Mouse (Mus musculus) olfactory bulb, adult 2 months (tissue): ENCODE results near the gene Ndufaf8. TPM values are rescaled to one million over a fixed set of nuclear protein-coding genes. Genes with fewer than 3 reads are reported as not detected.

Source experiments
- H3K27ac ChIP-seq: fragments of 200-500 bp; 2 replicates; pipeline ENCODE4 v1.5.1; 2012; ENCODE audit warnings: low read depth, low read length; ENCODE audit not compliant: insufficient read depth
- H3K4me1 ChIP-seq: fragments of 200-500 bp; 2 replicates; pipeline ENCODE4 v1.6.1; 2012; ENCODE audit warnings: low read length; ENCODE audit not compliant: control insufficient read depth, insufficient read depth
- H3K4me3 ChIP-seq: fragments of 200-500 bp; 2 replicates; pipeline ENCODE4 v1.5.1; 2012; ENCODE audit warnings: mild to moderate bottlenecking, low read depth, low read length, moderate library complexity; ENCODE audit not compliant: insufficient read depth
- CTCF ChIP-seq: fragments of 200-500 bp; IDR thresholded peaks from 2 replicates; pipeline ENCODE4 v1.5.1; 2012; ENCODE audit warnings: low read depth, mild to moderate bottlenecking, low read length, moderate library complexity; ENCODE audit not compliant: insufficient read depth
- POLR2A ChIP-seq: fragments of 200-500 bp; IDR thresholded peaks from 2 replicates; pipeline ENCODE4 v1.6.1; 2012; ENCODE audit warnings: mild to moderate bottlenecking, low read depth, low read length, moderate library complexity; ENCODE audit not compliant: insufficient read depth
- WGBS: fragments of 180-500 bp; shearing (Covaris S2); methylation state at CpG from one replicate; pipeline ENCODE4 v1.1.7; 2018; 5-methylcytosine and 5-hydroxymethylcytosine counted together
- polyA plus RNA-seq: library from polyadenylated mRNA; stranded (reverse); fragments of >200 nt; gene quantifications from 2 replicates; pipeline ENCODE4 v1.2.4, GENCODE M21; 2012; ENCODE audit warnings: low replicate concordance; ENCODE audit not compliant: missing spikeins, insufficient read depth, insufficient read length

The Ndufaf8 gene
- polyA plus RNA-seq, 1 experiment, result not detected

DNA sequence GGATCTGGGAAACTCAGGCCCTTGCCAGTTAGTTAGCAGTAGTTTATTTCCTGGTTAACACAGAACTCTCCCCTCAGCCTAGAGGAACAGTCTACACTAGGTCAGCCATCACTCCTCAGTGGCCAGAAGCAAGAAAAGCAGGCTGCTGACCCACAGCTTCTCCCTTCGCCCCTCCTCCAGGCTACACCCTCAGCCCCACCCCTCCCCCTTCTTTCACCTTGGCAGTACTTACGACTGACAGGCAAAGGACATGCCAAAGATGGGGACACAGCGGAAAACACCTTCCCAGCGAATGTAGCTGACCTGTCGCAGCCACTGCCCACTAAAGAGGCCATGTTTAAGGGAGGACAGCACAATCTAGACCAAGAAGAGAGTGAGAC, 38.9 kb downstream of the Ndufaf8 start:
- Histone ChIP-seq H3K27ac (no peak overlapping the region), H3K4me1 (peaks cover 41% of the 10 kb centered on the region), H3K4me3 (no peak overlapping the region)
- WGBS, result 78% methylated on average over 5 of the region's 5 CpGs
- TF ChIP-seq POLR2A, result no peak
- TF ChIP-seq CTCF, result no peak

DNA sequence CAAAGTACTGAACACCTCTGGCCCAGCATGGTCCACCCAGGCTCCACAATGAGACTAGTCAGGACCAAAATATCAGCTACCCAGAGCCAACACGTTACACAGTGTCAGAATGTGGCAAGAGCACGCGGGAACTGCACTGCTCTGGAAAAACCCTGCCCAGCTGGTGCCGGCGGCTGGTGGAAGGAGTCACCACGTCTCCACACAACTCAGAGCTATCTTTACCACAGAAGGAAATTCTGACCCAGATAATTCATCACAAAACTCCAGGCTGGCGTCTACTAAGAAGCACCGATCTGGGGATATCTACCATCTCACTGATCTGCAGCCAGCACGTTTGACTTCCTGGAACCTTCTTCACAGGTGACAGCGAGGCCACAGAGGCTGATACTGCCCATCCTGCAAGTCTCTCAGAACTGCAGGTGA, 40.6 kb downstream of the Ndufaf8 start:
- no peak overlapping the region for H3K4me3 ChIP-seq
- WGBS, result 41% methylated on average over 10 of the region's 10 CpGs
- no peak for TF ChIP-seq POLR2A
- TF ChIP-seq CTCF, result no peak
- no peak overlapping the region for H3K27ac ChIP-seq
- peaks cover 44% of the 10 kb centered on the region for H3K4me1 ChIP-seq

DNA sequence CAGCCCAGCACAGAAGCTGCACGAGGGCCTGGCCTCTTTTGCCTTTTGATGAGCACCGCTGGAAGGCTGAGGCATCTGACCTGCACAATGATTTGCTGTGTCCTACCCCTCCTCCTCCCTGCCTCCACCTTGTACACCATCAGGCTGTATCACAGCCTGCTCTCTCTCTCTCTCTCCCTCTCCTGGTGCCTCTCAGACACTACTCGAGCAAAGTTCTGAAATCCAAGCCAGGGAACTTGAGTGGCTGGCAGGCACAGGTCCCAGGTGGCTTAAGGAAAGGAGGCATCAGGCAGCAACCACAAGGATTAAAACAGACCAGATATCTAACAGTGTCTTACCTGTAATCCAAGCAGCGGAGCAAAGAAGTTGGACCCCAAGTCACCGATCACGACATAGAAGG, 41.5 kb downstream of the Ndufaf8 start:
- 80% methylated on average over 6 of the region's 6 CpGs for WGBS
- H3K4me3 ChIP-seq, result no peak overlapping the region
- TF ChIP-seq CTCF (no peak), POLR2A (no peak)

DNA sequence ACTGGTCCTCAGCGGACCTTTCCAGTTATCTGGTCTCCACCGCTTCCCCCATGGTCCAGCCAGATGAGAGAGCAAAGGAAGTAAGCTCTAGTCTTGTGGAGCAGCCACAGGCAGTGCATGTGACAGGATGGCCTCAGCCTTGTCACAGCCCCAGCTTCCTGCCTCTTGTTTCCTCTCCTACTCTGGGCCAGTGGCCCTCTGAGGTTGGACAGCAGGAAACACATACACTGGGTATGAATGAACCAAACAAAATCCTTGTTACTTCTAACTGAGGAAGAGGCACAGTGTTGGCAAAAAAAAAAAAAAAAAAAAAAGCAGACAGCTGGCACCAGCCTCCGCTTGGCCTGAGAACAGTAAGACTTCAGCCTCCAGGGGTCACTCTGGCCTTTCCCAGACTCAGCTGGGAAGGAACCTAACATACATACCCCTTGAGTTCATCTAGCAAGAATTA, 43.9 kb downstream of the Ndufaf8 start:
- Histone ChIP-seq H3K4me1 (peaks cover 31% of the 10 kb centered on the region), H3K27ac (no peak overlapping the region), H3K4me3 (no peak overlapping the region)
- TF ChIP-seq POLR2A (no peak), CTCF (no peak)
- WGBS, result 67% methylated on average over 3 of the region's 3 CpGs

More for the DNA sequence above, 41.5 kb downstream of the Ndufaf8 start:
- Histone ChIP-seq H3K4me1 (peaks cover 47% of the 10 kb centered on the region), H3K27ac (no peak overlapping the region)

DNA sequence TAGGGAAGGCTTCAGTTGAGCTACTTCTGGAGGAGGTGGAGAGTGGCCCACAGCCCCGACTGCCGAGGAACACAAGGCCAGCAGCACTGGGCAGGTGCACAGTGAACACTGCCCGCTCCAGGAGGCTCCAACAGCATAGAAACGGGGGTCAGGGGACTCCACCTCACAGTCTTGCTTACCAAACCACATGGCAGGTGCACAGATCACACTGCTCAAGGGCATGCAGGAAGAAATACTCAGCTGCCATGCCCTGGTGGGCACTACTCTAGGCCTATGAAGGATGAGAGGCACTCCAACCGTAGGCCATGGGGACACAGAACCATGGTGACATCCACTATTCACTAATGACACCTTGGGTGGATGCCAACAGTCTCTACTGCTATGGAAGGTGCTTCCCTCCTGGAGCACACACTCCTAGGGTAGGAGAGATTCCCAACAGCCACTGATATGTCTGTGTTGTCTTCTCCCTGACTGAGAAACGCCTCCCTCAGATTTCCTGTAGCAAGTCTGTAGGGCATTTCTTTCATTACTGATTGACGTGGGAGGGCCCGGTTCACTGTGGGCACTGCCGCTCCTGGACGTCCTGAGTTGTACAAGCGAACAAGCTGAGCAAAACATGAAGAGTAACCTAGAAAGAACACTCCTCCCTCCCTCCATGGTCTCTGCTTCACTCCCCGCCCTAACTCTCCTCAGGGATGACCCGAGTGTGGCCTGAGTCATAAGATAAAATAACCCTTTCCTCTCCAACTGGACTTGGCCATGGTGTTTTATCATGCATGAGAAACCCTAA, 45.2 kb downstream of the Ndufaf8 start:
- Histone ChIP-seq H3K27ac (no peak overlapping the region), H3K4me1 (peaks cover 24% of the 10 kb centered on the region), H3K4me3 (no peak overlapping the region)
- WGBS, result 80% methylated on average over 13 of the region's 13 CpGs
- TF ChIP-seq CTCF, result no peak
- TF ChIP-seq POLR2A, result no peak

DNA sequence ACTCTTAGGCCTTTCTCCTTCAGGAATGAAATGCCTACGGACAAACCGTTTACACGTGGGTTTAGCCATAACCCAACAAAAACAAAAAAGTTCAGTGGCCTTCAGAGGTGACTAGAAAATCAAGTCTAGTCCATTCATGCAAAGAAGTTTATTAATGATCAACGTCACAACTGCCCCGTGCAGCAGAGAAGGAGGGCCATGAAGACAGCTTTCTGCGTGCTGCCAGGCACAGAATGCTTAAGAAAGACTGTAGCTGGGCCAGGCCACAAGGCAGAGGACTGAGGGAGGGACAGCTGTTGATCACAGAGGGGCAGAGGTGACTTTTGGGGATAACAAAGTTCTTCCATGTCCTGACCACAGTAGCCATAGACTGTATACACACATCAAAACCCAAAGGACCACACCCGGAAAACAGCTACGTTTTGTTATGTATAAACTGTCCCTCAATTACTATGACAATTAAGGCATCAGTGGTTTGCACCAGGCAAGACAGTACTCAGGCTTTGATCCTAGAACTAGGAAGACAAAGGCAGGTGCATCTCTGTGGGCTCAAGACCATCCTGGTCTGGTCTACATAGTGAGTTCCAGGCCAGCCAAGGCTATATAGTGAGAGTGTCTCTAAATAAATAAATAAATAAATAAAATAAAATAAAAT, 49.6 kb downstream of the Ndufaf8 start:
- H3K4me1 ChIP-seq, result peaks cover 13% of the 10 kb centered on the region
- H3K27ac ChIP-seq, result no peak overlapping the region
- WGBS, result 91% methylated on average over 8 of the region's 8 CpGs
- TF ChIP-seq POLR2A (no peak), CTCF (no peak)
- H3K4me3 ChIP-seq, result no peak overlapping the region

DNA sequence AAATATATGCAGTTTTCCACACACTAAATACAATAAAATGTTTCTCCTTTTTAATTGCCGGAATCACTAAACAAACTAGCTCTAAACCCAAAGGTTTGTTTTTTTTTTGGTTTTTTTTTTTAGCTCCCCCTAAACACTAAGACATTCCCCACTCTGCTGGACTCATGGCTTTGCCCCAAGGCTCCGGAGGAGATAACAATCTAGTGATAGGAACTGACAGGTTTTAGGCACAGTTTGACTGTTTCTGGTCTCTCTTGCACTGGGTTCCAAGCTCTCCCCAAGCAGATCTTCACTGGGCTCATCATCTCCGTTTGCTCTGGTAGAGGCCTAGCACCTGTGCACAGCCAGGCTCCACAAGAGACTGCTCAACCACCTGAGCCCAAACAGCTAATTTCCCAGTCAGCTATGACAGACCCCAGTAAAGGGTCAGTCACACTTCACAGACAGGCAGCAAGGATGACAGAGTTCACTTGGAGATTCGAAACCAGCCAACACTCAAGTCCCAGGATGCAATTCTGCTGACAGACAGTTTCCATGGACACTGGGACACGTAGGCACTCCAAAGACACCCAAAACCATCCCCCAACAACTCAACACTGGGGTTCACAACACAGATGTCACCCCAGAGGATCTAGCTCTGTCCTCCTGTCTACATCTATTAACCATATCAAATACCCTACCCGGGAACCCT, 50.9 kb downstream of the Ndufaf8 start:
- Histone ChIP-seq H3K4me3 (no peak overlapping the region), H3K27ac (no peak overlapping the region), H3K4me1 (peaks cover 9% of the 10 kb centered on the region)
- TF ChIP-seq CTCF, result no peak
- TF ChIP-seq POLR2A, result no peak
- WGBS, result 37% methylated on average over 6 of the region's 6 CpGs

Other genes with a start within 250 kb of the Ndufaf8 start
- not detected in 2 replicates for gene Chmp6, start 185.5 kb upstream of the Ndufaf8 start, polyA plus RNA-seq
- gene Baiap2, start 156.2 kb upstream of the Ndufaf8 start, polyA plus RNA-seq, result not detected in 2 replicates
- not detected in 2 replicates for gene Aatk, start 51.8 kb upstream of the Ndufaf8 start, polyA plus RNA-seq
- gene Cep131, start 12.1 kb upstream of the Ndufaf8 start, polyA plus RNA-seq, result not detected in 2 replicates
- not detected in 2 replicates for gene Tepsin, start 197 bp upstream of the Ndufaf8 start, polyA plus RNA-seq
- 77.6 TPM in 1 of 2 replicates, not detected in the other for gene Slc38a10, start 52.4 kb downstream of the Ndufaf8 start, polyA plus RNA-seq
- gene Bahcc1, start 134.0 kb downstream of the Ndufaf8 start, polyA plus RNA-seq, result not detected in 2 replicates
- gene Actg1, start 249.6 kb downstream of the Ndufaf8 start, polyA plus RNA-seq, result 702 and 785 TPM in 2 replicates